Mouse (Mus musculus) layer of hippocampus, adult 6 months (tissue): ENCODE results near the gene Ppp3ca. TPM values are rescaled to one million over a fixed set of nuclear protein-coding genes. Genes with fewer than 3 reads are reported as not detected.

ENCODE experiments used
- long read RNA-seq, 2 experiments: library from polyadenylated mRNA; unstranded; transcript quantifications; one replicate each; pipeline ENCODE4 v2.0.0; 2019 to 2020
- microRNA-seq: library from miRNA; unstranded; fragments of <30 nt; microRNA quantifications from one replicate; pipeline ENCODE4 v1.2.0, GENCODE M21; 2020
- polyA plus RNA-seq: library from polyadenylated mRNA; unstranded; fragments of <200 nt; fragmentation: Nextera tagmentation; gene quantifications from 2 replicates; pipeline ENCODE4 v1.2.3, GENCODE M21; 2021

Gene Ppp3ca
- 521 and 639 TPM in 2 replicates for polyA plus RNA-seq
- long read RNA-seq, experiment 1, full-length matches to known transcripts, result 773 of 1,395 reads
- long read RNA-seq, experiment 1, partial matches to known transcripts, result 281 of 1,395 reads
- long read RNA-seq, experiment 1, other reads (novel, unspliced or antisense), result 341 of 1,395 reads
- long read RNA-seq, experiment 2, full-length matches to known transcripts, result 3,110 of 3,582 reads
- long read RNA-seq, experiment 2, partial matches to known transcripts, result 165 of 3,582 reads
- long read RNA-seq, experiment 2, other reads (novel, unspliced or antisense), result 307 of 3,582 reads

GRCm38 (mm10) chr3:136670110-136670359, at the start of gene Ppp3ca:
Ppp3ca (plus strand) TSS chr3:136670124.

Small RNA genes lying within 50 kb of the gene (microRNA-seq; reads per million reads assigned to microRNA genes)
- not detected for gene Gm44327
